Mouse (Mus musculus) frontal cortex, adult 2 months (tissue): Measurements from ENCODE around the gene Tcf15. TPM values are rescaled to one million over a fixed set of nuclear protein-coding genes. Genes with fewer than 3 reads are reported as not detected.

Source experiments
- polyA plus RNA-seq: library from polyadenylated mRNA; depleted of rRNA; stranded (reverse); fragments of >200 nt; gene quantifications from 2 replicates; pipeline ENCODE4 v1.2.3, GENCODE M21; 2012; rRNA removed

Gene Tcf15
- polyA plus RNA-seq, 1 experiment = 3.3 TPM

Other genes with a start within 250 kb of the Tcf15 start
- 0.26 and 0.32 TPM in 2 replicates for gene Angpt4, start 232.4 kb upstream of the Tcf15 start, polyA plus RNA-seq
- 6.3 and 6.7 TPM in 2 replicates for gene Fam110a, start 163.3 kb upstream of the Tcf15 start, polyA plus RNA-seq
- 3.2 and 3.8 TPM in 2 replicates for gene Slc52a3, start 147.1 kb upstream of the Tcf15 start, polyA plus RNA-seq
- gene Scrt2, start 62.0 kb upstream of the Tcf15 start, polyA plus RNA-seq = 15.5 and 19.7 TPM in 2 replicates
- 91.2 and 95.2 TPM in 2 replicates for gene Srxn1, start 38.0 kb upstream of the Tcf15 start, polyA plus RNA-seq
- gene Csnk2a1, start 83.3 kb downstream of the Tcf15 start, polyA plus RNA-seq = 74.1 and 80.0 TPM in 2 replicates
- 40.5 and 42.7 TPM in 2 replicates for gene Tbc1d20, start 150.3 kb downstream of the Tcf15 start, polyA plus RNA-seq
- 209 and 246 TPM in 2 replicates for gene Rbck1, start 189.1 kb downstream of the Tcf15 start, polyA plus RNA-seq
- 0.48 and 0.52 TPM in 2 replicates for gene Trib3, start 200.5 kb downstream of the Tcf15 start, polyA plus RNA-seq
- gene Nrsn2, start 233.1 kb downstream of the Tcf15 start, polyA plus RNA-seq = 99.0 and 113 TPM in 2 replicates